ENCODE assay signal across 17 mouse cellular contexts in genomic region chr4:134638111-134638550, GRCm38 (mm10).
DNase-seq lines count a peak whose midpoint lies in the region; ATAC-seq lines count a peak whose summit lies in the region.
"Had no signal": no experiment of that assay in that cellular context is flagged by ENCODE, and none has a peak within 500 bp of the region (broad histone marks: within the 10 kb centered on the region; RNA-seq: fewer than 3 reads in every experiment).

No protein-coding gene starts in this region.

- H3K27ac ChIP-seq in forebrain, embryonic 15.5 days (replicated peaks), result no peak overlapping the region

- no peak overlapping the region for H3K4me3 ChIP-seq in forebrain, embryonic 15.5 days

- H3K9ac ChIP-seq in forebrain, embryonic 15.5 days (replicated peaks), result no peak overlapping the region

- H3K4me1 ChIP-seq in forebrain, embryonic 15.5 days, result peaks cover 29% of the 10 kb centered on the region

- DNase-seq in kidney, adult 9 months, result peak; percentile 25
- DNase-seq in kidney, adult 11 months, result no peak
- peak; percentile 31 for DNase-seq in 416B (ENCODE audit: low read depth)
- DNase-seq in fibroblast of lung, adult 2 months (ENCODE audit: low read depth), result peak; percentile 56
- DNase-seq: cerebellum, adult 11 months; cerebellum, postnatal 36 days; gastrocnemius, postnatal 25 days; lung, postnatal 14 days; retina, postnatal 1 day; thymus, adult 2 months had no signal

- H3K27me3 ChIP-seq in forebrain, embryonic 15.5 days, result no peaks in the 10 kb centered on the region

- no peaks in the 10 kb centered on the region for H3K36me3 ChIP-seq in forebrain, embryonic 15.5 days

- ATAC-seq in hematopoietic stem cell, adult 5-6 weeks (replicated peaks in 1 of 2; ENCODE audit: insufficient read depth in 1 of 2, low FRiP score in 2 of 2, low TSS enrichment in 1 of 2, low read depth in 1 of 2, poor library complexity in 2 of 2, severe bottlenecking in 2 of 2), result peak; percentile 35 to 57; a peak in 3 of 4 replicates
- ATAC-seq in forebrain, embryonic 15.5 days (replicated peaks), result no peak
- ATAC-seq in megakaryocyte progenitor cell, adult 5-6 weeks (replicated peaks; ENCODE audit: poor library complexity), result no peak
- ATAC-seq in activated CD4-positive, CD25-positive, alpha-beta regulatory T cell, adult 4 months, result no peak
- ATAC-seq: inflammation-experienced regulatory T-cells, adult 6 months had no signal

- H3K4me2 ChIP-seq in forebrain, embryonic 15.5 days (replicated peaks), result no peak overlapping the region
- H3K4me2 ChIP-seq: liver, embryonic 11.5 days; midbrain, embryonic 11.5 days had no signal

- no peaks in the 10 kb centered on the region for H3K9me3 ChIP-seq in forebrain, embryonic 15.5 days

- WGBS in forebrain, embryonic 15.5 days, result 72% methylated on average over 5 of the region's 5 CpGs

Comparison
In these comparisons a context has a peak if more than half of its experiments do, and no peak if none do; other contexts are left out.
1. ATAC-seq: peak in hematopoietic stem cell, adult 5-6 weeks (2 of 2); none in forebrain, embryonic 15.5 days (single experiment), megakaryocyte progenitor cell, adult 5-6 weeks (single experiment) and activated CD4-positive, CD25-positive, alpha-beta regulatory T cell, adult 4 months (single experiment).